Mouse (Mus musculus): ENCODE measurements around the gene Wt1. TPM values are rescaled to one million over a fixed set of nuclear protein-coding genes. Genes with fewer than 3 reads are reported as not detected.

Wt1 gene
- 1.1 TPM in 1 of 2 replicates, not detected in the other for polyA plus RNA-seq (2011; ENCODE audit: insufficient read length, low read depth, missing spikeins)

DNA sequence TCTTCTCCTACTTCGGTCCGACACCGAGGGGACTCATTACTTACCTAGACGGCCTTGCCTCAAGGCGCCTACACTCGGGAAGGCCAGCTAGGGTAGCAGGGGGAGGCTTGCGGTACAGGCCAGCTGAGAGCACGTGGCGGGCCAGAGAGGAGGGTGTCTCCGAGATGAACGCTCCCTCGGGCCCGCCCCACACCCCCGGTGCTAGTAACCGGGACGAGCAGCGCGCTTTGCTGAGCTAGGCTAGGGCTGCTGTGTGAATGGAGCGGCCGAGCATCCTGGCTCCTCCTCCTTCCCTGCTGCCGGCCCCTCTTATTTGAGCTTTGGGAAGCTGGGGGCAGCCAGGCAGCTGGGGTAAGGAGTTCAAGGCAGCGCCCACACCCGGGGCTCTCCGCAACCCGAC, at the start of gene Wt1:
Wt1 (plus strand) TSS at position 251 of the 400 bp plus-strand sequence.
- H3K4me1 ChIP-seq (ENCODE audit: control insufficient read depth, insufficient read depth, low read length), result no peaks in the 10 kb centered on the region
- no peak within 1 kb of the TSS for H3K4me3 ChIP-seq (ENCODE audit: insufficient read depth, low read length)
- no peak within 1 kb of the TSS for H3K27ac ChIP-seq (ENCODE audit: insufficient read depth, low read length)
- TF ChIP-seq POLR2A (IDR thresholded peaks at IDR 0.05; ENCODE audit: low read depth, low read length), result no peak
- TF ChIP-seq CTCF (IDR thresholded peaks at IDR 0.05; ENCODE audit: borderline replicate concordance, insufficient read depth, low read length), result no peak

DNA sequence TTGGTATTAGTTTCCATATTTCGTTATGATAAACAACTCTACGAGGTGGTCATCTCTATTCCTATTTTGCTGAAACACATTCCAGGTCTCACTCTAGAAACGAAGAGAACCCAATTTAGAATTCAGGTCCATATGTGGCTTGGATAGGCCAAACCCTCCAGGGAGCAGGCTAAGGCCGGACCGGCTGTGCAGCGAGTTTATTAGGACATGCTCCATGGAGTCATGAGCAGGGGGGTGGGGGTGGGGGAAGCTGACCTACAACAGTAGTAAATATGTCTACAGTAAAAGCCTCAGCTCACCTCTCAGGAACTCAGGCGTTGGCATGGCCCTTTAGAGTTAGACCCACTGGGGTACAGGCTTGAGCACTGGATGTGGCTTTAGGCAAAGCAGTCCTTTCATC, 49.2 kb upstream of the Wt1 start:
- no peak overlapping the region for H3K4me3 ChIP-seq (ENCODE audit: insufficient read depth, low read length)
- no peak overlapping the region for H3K27ac ChIP-seq (ENCODE audit: insufficient read depth, low read length)
- TF ChIP-seq CTCF (IDR thresholded peaks at IDR 0.05; ENCODE audit: borderline replicate concordance, insufficient read depth, low read length) (no peak), POLR2A (IDR thresholded peaks at IDR 0.05; ENCODE audit: low read depth, low read length) (no peak)
- H3K4me1 ChIP-seq (ENCODE audit: control insufficient read depth, insufficient read depth, low read length), result no peaks in the 10 kb centered on the region

- Histone ChIP-seq H3K27ac (ENCODE audit: insufficient read depth, low read length) (no peak overlapping the region), H3K4me3 (ENCODE audit: insufficient read depth, low read length) (no peak overlapping the region), H3K4me1 (ENCODE audit: control insufficient read depth, insufficient read depth, low read length) (no peaks in the 10 kb centered on the region)
- TF ChIP-seq POLR2A (IDR thresholded peaks at IDR 0.05; ENCODE audit: low read depth, low read length) (no peak), CTCF (IDR thresholded peaks at IDR 0.05; ENCODE audit: borderline replicate concordance, insufficient read depth, low read length) (no peak)
These were observed 44.0 kb upstream of the Wt1 start for GRCm38 (mm10) chr2:105082256-105082790.

DNA sequence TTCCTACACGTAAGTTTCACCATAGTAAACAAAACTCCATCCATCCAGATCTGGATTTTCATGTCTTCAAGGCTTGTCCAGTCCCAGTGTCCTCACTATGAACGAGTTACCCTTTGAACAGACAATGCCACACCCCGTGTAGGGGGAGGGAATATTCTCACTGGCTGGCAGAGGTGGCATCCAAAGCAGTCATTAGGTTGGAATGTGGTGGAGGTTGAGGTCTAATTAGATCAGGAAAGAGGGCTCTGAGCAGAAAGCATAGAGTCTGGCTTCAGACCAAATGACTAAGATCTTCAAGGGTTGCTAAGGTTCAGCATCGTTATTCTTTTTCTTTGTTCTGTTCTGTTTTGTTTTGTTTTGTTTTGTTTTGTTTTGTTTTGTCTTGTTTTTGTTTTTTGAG, 42.3 kb upstream of the Wt1 start:
- H3K27ac ChIP-seq (ENCODE audit: insufficient read depth, low read length), result no peak overlapping the region
- TF ChIP-seq CTCF (IDR thresholded peaks at IDR 0.05; ENCODE audit: borderline replicate concordance, insufficient read depth, low read length) (no peak), POLR2A (IDR thresholded peaks at IDR 0.05; ENCODE audit: low read depth, low read length) (no peak)
- no peak overlapping the region for H3K4me3 ChIP-seq (ENCODE audit: insufficient read depth, low read length)
- H3K4me1 ChIP-seq (ENCODE audit: control insufficient read depth, insufficient read depth, low read length), result no peaks in the 10 kb centered on the region

GRCm38 (mm10) chr2:105086081-105086480, 40.2 kb upstream of the Wt1 start:
- H3K4me3 ChIP-seq (ENCODE audit: insufficient read depth, low read length), result no peak overlapping the region
- H3K27ac ChIP-seq (ENCODE audit: insufficient read depth, low read length), result no peak overlapping the region
- no peak for TF ChIP-seq POLR2A (IDR thresholded peaks at IDR 0.05; ENCODE audit: low read depth, low read length)
- TF ChIP-seq CTCF (IDR thresholded peaks at IDR 0.05; ENCODE audit: borderline replicate concordance, insufficient read depth, low read length), result no peak
- no peaks in the 10 kb centered on the region for H3K4me1 ChIP-seq (ENCODE audit: control insufficient read depth, insufficient read depth, low read length)

GRCm38 (mm10) chr2:105088005-105088404, 38.3 kb upstream of the Wt1 start:
- TF ChIP-seq POLR2A (IDR thresholded peaks at IDR 0.05; ENCODE audit: low read depth, low read length), result no peak
- TF ChIP-seq CTCF (IDR thresholded peaks at IDR 0.05; ENCODE audit: borderline replicate concordance, insufficient read depth, low read length), result no peak
- Histone ChIP-seq H3K27ac (ENCODE audit: insufficient read depth, low read length) (no peak overlapping the region), H3K4me1 (ENCODE audit: control insufficient read depth, insufficient read depth, low read length) (no peaks in the 10 kb centered on the region), H3K4me3 (ENCODE audit: insufficient read depth, low read length) (no peak overlapping the region)

DNA sequence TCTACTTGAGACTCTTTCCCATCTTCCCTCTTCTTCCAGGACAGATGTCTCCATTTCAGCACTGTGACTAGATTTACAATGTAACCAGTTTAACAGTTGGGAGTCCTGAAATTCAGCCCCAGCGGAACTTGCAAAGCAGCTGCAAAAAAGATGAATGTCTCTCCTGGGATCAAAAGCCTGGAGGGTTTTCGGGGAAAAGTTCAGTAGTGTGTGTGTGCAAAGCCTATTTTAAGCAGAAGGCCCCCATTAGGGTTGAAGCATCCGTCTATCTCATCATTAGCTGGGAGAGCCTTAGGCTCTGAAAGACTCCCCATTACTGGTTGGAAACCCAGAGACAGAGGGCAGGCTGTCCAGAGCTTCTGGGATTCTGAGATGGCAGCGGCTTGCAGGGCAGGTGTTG, 37.2 kb upstream of the Wt1 start:
- TF ChIP-seq CTCF (IDR thresholded peaks at IDR 0.05; ENCODE audit: borderline replicate concordance, insufficient read depth, low read length) (no peak), POLR2A (IDR thresholded peaks at IDR 0.05; ENCODE audit: low read depth, low read length) (no peak)
- H3K4me1 ChIP-seq (ENCODE audit: control insufficient read depth, insufficient read depth, low read length), result no peaks in the 10 kb centered on the region
- no peak overlapping the region for H3K27ac ChIP-seq (ENCODE audit: insufficient read depth, low read length)
- H3K4me3 ChIP-seq (ENCODE audit: insufficient read depth, low read length), result no peak overlapping the region

GRCm38 (mm10) chr2:105089581-105090508, 36.5 kb upstream of the Wt1 start:
- H3K4me1 ChIP-seq (ENCODE audit: control insufficient read depth, insufficient read depth, low read length), result no peaks in the 10 kb centered on the region
- TF ChIP-seq POLR2A (IDR thresholded peaks at IDR 0.05; ENCODE audit: low read depth, low read length) (no peak), CTCF (IDR thresholded peaks at IDR 0.05; ENCODE audit: borderline replicate concordance, insufficient read depth, low read length) (no peak)
- no peak overlapping the region for H3K27ac ChIP-seq (ENCODE audit: insufficient read depth, low read length)
- H3K4me3 ChIP-seq (ENCODE audit: insufficient read depth, low read length), result no peak overlapping the region

- TF ChIP-seq POLR2A (IDR thresholded peaks at IDR 0.05; ENCODE audit: low read depth, low read length) (no peak), CTCF (IDR thresholded peaks at IDR 0.05; ENCODE audit: borderline replicate concordance, insufficient read depth, low read length) (no peak)
These were observed 35.3 kb upstream of the Wt1 start for GRCm38 (mm10) chr2:105090991-105091390.

DNA sequence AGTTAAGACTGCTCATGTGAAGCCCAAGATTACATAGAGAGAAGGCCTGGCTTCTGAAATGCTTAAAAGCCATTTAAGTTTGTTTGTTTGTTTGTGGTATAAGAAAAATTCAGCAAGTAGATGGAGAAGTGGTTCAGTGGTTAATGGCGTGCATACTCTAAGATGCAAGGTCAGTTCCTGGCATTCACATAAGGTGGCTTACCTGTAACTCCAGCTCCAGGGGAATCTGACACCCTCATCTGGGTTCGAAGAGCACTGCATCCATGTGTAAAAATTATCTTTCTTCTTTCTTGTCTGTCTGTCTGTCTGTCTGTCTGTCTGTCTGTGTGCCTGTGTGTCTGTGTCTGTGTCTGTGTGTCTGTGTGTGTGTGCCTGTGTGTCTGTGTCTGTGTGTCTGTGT, 34.6 kb upstream of the Wt1 start, which contains the start of gene Gm11060:
Gm11060 (plus strand) TSS at position 301 of the 400 bp plus-strand sequence.
- no peak within 1 kb of the TSS for H3K4me3 ChIP-seq (ENCODE audit: insufficient read depth, low read length)
- TF ChIP-seq CTCF (IDR thresholded peaks at IDR 0.05; ENCODE audit: borderline replicate concordance, insufficient read depth, low read length) (no peak), POLR2A (IDR thresholded peaks at IDR 0.05; ENCODE audit: low read depth, low read length) (no peak)

More at GRCm38 (mm10) chr2:105090991-105091390, 35.3 kb upstream of the Wt1 start:
- no peak overlapping the region for H3K4me3 ChIP-seq (ENCODE audit: insufficient read depth, low read length)
- H3K27ac ChIP-seq (ENCODE audit: insufficient read depth, low read length), result no peak overlapping the region
- H3K4me1 ChIP-seq (ENCODE audit: control insufficient read depth, insufficient read depth, low read length), result no peaks in the 10 kb centered on the region

More for the DNA sequence above, 34.6 kb upstream of the Wt1 start, which contains the start of gene Gm11060:
- no peaks in the 10 kb centered on the region for H3K4me1 ChIP-seq (ENCODE audit: control insufficient read depth, insufficient read depth, low read length)
- H3K27ac ChIP-seq (ENCODE audit: insufficient read depth, low read length), result no peak within 1 kb of the TSS
